Mouse (Mus musculus) intestine, postnatal 0 days (tissue): ENCODE measurements around the gene Rbbp4. TPM values are rescaled to one million over a fixed set of nuclear protein-coding genes. Genes with fewer than 3 reads are reported as not detected.
A peak's percentile ranks its signal among the peaks of the same experiment; 100 is the strongest.

Experiments
- ATAC-seq: fragments of 200-750 bp; cut with Nextera tagmentation; 2 replicates; pipeline ENCODE4 v1.8.0; 2017; ENCODE audit warnings: mild to moderate bottlenecking, moderate TSS enrichment, moderate library complexity
- H3K27ac ChIP-seq: fragments of 300-500 bp; sonication (generic); 2 replicates; pipeline ENCODE4 v1.5.1; 2014; ENCODE audit warnings: mild to moderate bottlenecking, low read depth, low read length, moderate library complexity
- H3K27me3 ChIP-seq: fragments of 300-500 bp; sonication (generic); replicated peaks from 2 replicates; pipeline ENCODE4 v1.6.1; 2014; ENCODE audit warnings: low read length, mixed read lengths; ENCODE audit not compliant: control insufficient read depth, insufficient read depth
- H3K36me3 ChIP-seq: fragments of 300-500 bp; sonication (generic); 2 replicates; pipeline ENCODE4 v1.6.1; 2014; ENCODE audit warnings: mild to moderate bottlenecking, moderate library complexity; ENCODE audit not compliant: control insufficient read depth, insufficient read depth
- H3K4me1 ChIP-seq: fragments of 300-500 bp; sonication (generic); replicated peaks from 2 replicates; pipeline ENCODE4 v1.6.1; 2014; ENCODE audit warnings: antibody characterized with exemption, low read length, mixed read lengths; ENCODE audit not compliant: control insufficient read depth, insufficient read depth
- H3K4me2 ChIP-seq: fragments of 300-500 bp; sonication (generic); replicated peaks from 2 replicates; pipeline ENCODE4 v1.6.1; 2014; ENCODE audit warnings: low read depth, mild to moderate bottlenecking, moderate library complexity
- H3K4me3 ChIP-seq: fragments of 300-500 bp; sonication (generic); 2 replicates; pipeline ENCODE4 v1.5.1; 2014; ENCODE audit warnings: low read depth, low read length
- H3K9ac ChIP-seq: fragments of 300-500 bp; sonication (generic); 2 replicates; pipeline ENCODE4 v1.6.1; 2014; ENCODE audit warnings: mild to moderate bottlenecking, low read depth, low read length
- H3K9me3 ChIP-seq: fragments of 300-500 bp; sonication (generic); 2 replicates; pipeline ENCODE4 v1.6.1; 2016; ENCODE audit warnings: mixed run types; ENCODE audit not compliant: control insufficient read depth
- CTCF ChIP-seq: sonication (generic); IDR thresholded peaks from 2 replicates; pipeline ENCODE4 v1.5.1; 2016; ENCODE audit warnings: low read depth, mild to moderate bottlenecking, control low read depth, antibody characterized with exemption, moderate library complexity
- WGBS: fragments of 180-500 bp; shearing (Covaris S2); extraction: QIAGEN DNeasy Blood & Tissue Kit; methylation state at CpG from one replicate; pipeline ENCODE4 v1.1.7; 2014; 5-methylcytosine and 5-hydroxymethylcytosine counted together
- polyA plus RNA-seq: library from polyadenylated mRNA; unstranded; fragments of >200 nt; fragmentation: Nextera tagmentation; extraction: Ambion mirVana; gene quantifications from 2 replicates; pipeline ENCODE4 v1.2.1, GENCODE M21; 2015

Rbbp4 gene
- polyA plus RNA-seq, 1 experiment from 2014 or later, result 159 TPM

- no peaks in the 10 kb centered on the region for H3K36me3 ChIP-seq
- H3K27me3 ChIP-seq, result no peaks in the 10 kb centered on the region
- TF ChIP-seq CTCF, result no peak
- H3K4me2 ChIP-seq, result no peak overlapping the region
- no peak overlapping the region for H3K4me3 ChIP-seq
- ATAC-seq, result no peak
- no peaks in the 10 kb centered on the region for H3K4me1 ChIP-seq
- H3K27ac ChIP-seq, result no peak overlapping the region
- H3K9me3 ChIP-seq, result no peaks in the 10 kb centered on the region
- H3K9ac ChIP-seq, result no peak overlapping the region
- 47% methylated on average over 16 of the region's 16 CpGs for WGBS
These were observed 41.5 kb downstream of the Rbbp4 start for GRCm38 (mm10) chr4:129293702-129294101.

DNA sequence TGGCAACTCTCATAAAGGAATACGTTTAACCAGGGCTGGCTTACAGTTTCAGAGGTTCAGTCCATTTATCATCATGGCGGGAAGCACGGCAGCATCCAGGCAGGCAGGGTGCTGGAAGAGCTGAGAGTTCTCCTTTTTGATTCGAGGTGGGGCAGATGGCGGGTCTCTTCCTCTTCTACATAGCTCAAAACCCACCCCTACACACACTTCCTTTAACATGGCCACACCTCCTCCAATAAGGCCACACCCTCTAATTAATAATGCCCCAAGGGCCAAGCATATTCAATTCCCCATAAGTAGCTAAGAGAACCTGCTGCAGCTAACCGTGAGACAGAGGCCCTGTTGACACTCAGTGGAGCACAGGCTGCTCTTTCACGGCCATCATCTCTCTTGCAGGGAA, 42.3 kb downstream of the Rbbp4 start:
- no peak overlapping the region for H3K4me2 ChIP-seq
- H3K4me3 ChIP-seq, result no peak overlapping the region
- H3K36me3 ChIP-seq, result no peaks in the 10 kb centered on the region
- no peak overlapping the region for H3K27ac ChIP-seq
- WGBS, result 70% methylated on average over 7 of the region's 7 CpGs
- no peak for ATAC-seq
- H3K9me3 ChIP-seq, result no peaks in the 10 kb centered on the region
- H3K27me3 ChIP-seq, result no peaks in the 10 kb centered on the region
- no peak overlapping the region for H3K9ac ChIP-seq
- no peaks in the 10 kb centered on the region for H3K4me1 ChIP-seq
- TF ChIP-seq CTCF, result no peak

DNA sequence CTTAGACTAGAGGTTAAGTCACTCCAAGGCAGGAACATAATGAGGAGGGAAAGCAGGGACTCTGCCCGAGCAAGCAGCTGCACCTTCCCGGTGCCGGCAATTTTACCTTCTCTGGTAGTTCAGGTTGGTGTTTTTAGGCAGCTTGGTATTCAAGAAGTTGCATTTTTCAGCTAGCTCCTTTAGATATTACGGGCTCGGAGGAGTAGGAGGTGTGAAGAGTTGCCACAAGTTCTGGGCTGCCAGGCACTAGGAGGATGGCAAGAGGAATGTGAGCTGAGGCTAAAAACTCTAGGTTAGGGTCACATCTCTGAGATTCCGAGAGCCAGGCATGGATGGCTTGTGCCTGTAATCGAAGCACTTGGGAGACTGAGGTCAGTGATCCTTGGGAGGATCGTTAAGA, 45.5 kb downstream of the Rbbp4 start:
- no peak for ATAC-seq
- Histone ChIP-seq H3K4me3 (no peak overlapping the region), H3K27me3 (no peaks in the 10 kb centered on the region), H3K4me2 (no peak overlapping the region), H3K27ac (no peak overlapping the region), H3K9me3 (0 out of 2 replicates have a peak, but pooled peaks cover 2% of the 10 kb centered on the region), H3K4me1 (no peaks in the 10 kb centered on the region), H3K9ac (no peak overlapping the region), H3K36me3 (no peaks in the 10 kb centered on the region)
- no peak for TF ChIP-seq CTCF
- WGBS, result 89% methylated on average over 8 of the region's 8 CpGs

GRCm38 (mm10) chr4:129288067-129288466, 47.1 kb downstream of the Rbbp4 start:
- Histone ChIP-seq H3K27me3 (no peaks in the 10 kb centered on the region), H3K27ac (no peak overlapping the region), H3K36me3 (no peaks in the 10 kb centered on the region), H3K4me3 (peak overlapping the region; percentile 48; the same call in 1 of the 2 replicates), H3K9me3 (0 out of 2 replicates have a peak, but pooled peaks cover 2% of the 10 kb centered on the region), H3K4me2 (peak overlapping the region; percentile 96; the same call in 1 of the 2 replicates), H3K4me1 (no peaks in the 10 kb centered on the region), H3K9ac (no peak overlapping the region; the same call in 1 of the 2 replicates)
- ATAC-seq, result no peak
- 48% methylated on average over 3 of the region's 3 CpGs for WGBS
- no peak for TF ChIP-seq CTCF

GRCm38 (mm10) chr4:129287472-129287981, 47.6 kb downstream of the Rbbp4 start, which contains the start of gene Sync:
Gene Sync (plus strand): TSS chr4:129287617.
- Histone ChIP-seq H3K4me2 (peak within 1 kb of the TSS; percentile 96), H3K36me3 (no peaks in the 10 kb centered on the region), H3K4me3 (peak within 1 kb of the TSS; percentile 48), H3K9ac (peak within 1 kb of the TSS; percentile 26; the same call in 1 of the 2 replicates), H3K9me3 (0 out of 2 replicates have a peak, but pooled peaks cover 2% of the 10 kb centered on the region), H3K4me1 (no peaks in the 10 kb centered on the region), H3K27ac (no peak within 1 kb of the TSS), H3K27me3 (no peaks in the 10 kb centered on the region)
- under 1% methylated on average over 42 of the region's 53 CpGs for WGBS
- ATAC-seq, result peak; percentile 31; the same call in 1 of the 2 replicates
- no peak for TF ChIP-seq CTCF

DNA sequence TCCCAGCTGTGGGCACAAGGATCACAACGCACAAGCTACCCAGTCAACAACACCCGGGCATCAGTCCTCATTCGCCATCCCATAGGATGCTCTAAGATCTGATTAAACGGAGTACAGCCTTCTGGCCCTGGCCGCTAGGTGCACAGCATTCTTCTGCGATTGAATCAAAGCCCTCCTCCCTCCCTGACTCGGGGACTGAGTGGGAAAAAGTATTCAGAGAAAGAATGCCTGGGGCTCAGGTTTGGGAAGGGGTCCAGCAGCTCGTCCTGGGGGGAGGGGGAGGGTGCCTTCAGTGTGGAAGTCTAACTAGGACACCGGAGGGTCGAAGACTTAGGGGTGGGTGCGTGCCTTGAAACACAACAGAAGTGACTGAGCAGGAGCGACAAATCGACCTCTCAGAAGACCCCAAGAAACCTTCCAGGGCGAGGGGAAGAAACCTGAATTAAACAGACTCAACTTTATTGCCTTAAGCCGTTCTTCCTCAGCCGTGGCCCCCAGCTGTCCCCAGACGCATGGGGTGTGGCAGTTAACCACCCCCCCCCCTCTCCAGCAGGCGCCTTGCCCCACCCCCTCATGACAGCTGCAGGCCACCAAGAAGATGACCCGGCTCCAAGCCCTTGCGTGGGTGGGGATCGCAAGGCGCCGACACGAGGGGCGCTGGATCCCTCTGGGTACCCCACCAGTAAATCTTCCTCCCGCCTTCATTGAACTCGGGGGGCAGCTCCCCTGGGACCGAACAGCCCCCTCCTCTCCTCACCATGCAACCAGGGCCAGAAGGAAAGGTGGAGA, 48.3 kb downstream of the Rbbp4 start:
- H3K36me3 ChIP-seq, result no peaks in the 10 kb centered on the region
- H3K27ac ChIP-seq, result no peak overlapping the region
- peak overlapping the region; percentile 48 for H3K4me3 ChIP-seq
- H3K4me2 ChIP-seq, result peak overlapping the region; percentile 96
- H3K9me3 ChIP-seq, result 0 out of 2 replicates have a peak, but pooled peaks cover 2% of the 10 kb centered on the region
- 2% methylated on average over 27 of the region's 28 CpGs for WGBS
- no peaks in the 10 kb centered on the region for H3K27me3 ChIP-seq
- H3K9ac ChIP-seq, result 0 out of 2 replicates have a peak overlapping the region, but pooled peaks have one; percentile 26
- ATAC-seq, result peak; percentile 20; the same call in 1 of the 2 replicates
- peak; percentile 54 for TF ChIP-seq CTCF
- H3K4me1 ChIP-seq, result no peaks in the 10 kb centered on the region
